Mouse (Mus musculus): ENCODE results near the gene Agt. TPM values are rescaled to one million over a fixed set of nuclear protein-coding genes. Genes with fewer than 3 reads are reported as not detected.

Agt gene
- total and polyA plus RNA-seq, 2 experiments from 2014 or later: 95.3 to 162 TPM

- no peak for DNase-seq (ENCODE audit: low spot score)
- 53% methylated on average over 5 of the region's 5 CpGs for WGBS
- H3K36me3 ChIP-seq (ENCODE audit: insufficient read depth, low read length): peaks cover 5% of the 10 kb centered on the region; the same call in 1 of the 2 replicates
- peak overlapping the region; percentile 83 for H3K27ac ChIP-seq
- no peak for TF ChIP-seq CTCF (IDR thresholded peaks at IDR 0.05; ENCODE audit: low read depth)
- no peak for ATAC-seq
- no peak overlapping the region for H3K9ac ChIP-seq (replicated peaks; ENCODE audit: low read length)
- H3K27me3 ChIP-seq (ENCODE audit: insufficient read depth, low read length): no peaks in the 10 kb centered on the region
- no peak overlapping the region for H3K4me3 ChIP-seq (ENCODE audit: low read length)
- no peak overlapping the region for H3K4me2 ChIP-seq (ENCODE audit: low read depth, low read length)
- H3K4me1 ChIP-seq (ENCODE audit: insufficient read depth, low read length): peaks cover 18% of the 10 kb centered on the region
- H3K9me3 ChIP-seq (ENCODE audit: low read length): no peaks in the 10 kb centered on the region
Measured at GRCm38 (mm10) chr8:124557476-124557875, 12.0 kb downstream of the Agt start.

- Histone ChIP-seq H3K27me3 (ENCODE audit: insufficient read depth, low read length) (no peaks in the 10 kb centered on the region), H3K4me1 (ENCODE audit: insufficient read depth, low read length) (peaks cover 18% of the 10 kb centered on the region), H3K4me3 (ENCODE audit: low read length) (no peak overlapping the region), H3K4me2 (ENCODE audit: low read depth, low read length) (no peak overlapping the region), H3K9me3 (ENCODE audit: low read length) (no peaks in the 10 kb centered on the region), H3K27ac (peak overlapping the region; percentile 83), H3K36me3 (ENCODE audit: insufficient read depth, low read length) (peaks cover 13% of the 10 kb centered on the region; the same call in 1 of the 2 replicates), H3K9ac (replicated peaks; ENCODE audit: low read length) (no peak overlapping the region)
- DNase-seq (ENCODE audit: low spot score): peak; percentile 88
- TF ChIP-seq CTCF (IDR thresholded peaks at IDR 0.05; ENCODE audit: low read depth): no peak
- WGBS: 23% methylated on average over 13 of the region's 13 CpGs
- ATAC-seq: peak; percentile 93
Measured at GRCm38 (mm10) chr8:124556658-124557057, 12.8 kb downstream of the Agt start.

- Histone ChIP-seq H3K4me1 (ENCODE audit: insufficient read depth, low read length) (peaks cover 18% of the 10 kb centered on the region), H3K4me2 (ENCODE audit: low read depth, low read length) (no peak overlapping the region), H3K9ac (replicated peaks; ENCODE audit: low read length) (no peak overlapping the region), H3K27ac (peak overlapping the region; percentile 83), H3K36me3 (ENCODE audit: insufficient read depth, low read length) (peaks cover 18% of the 10 kb centered on the region), H3K9me3 (ENCODE audit: low read length) (no peaks in the 10 kb centered on the region), H3K27me3 (ENCODE audit: insufficient read depth, low read length) (no peaks in the 10 kb centered on the region), H3K4me3 (ENCODE audit: low read length) (no peak overlapping the region)
- 53% methylated on average over 7 of the region's 7 CpGs for WGBS
- DNase-seq (ENCODE audit: low spot score) (no peak), ATAC-seq (0 out of 2 replicates have a peak, but pooled peaks have one; percentile 30)
- no peak for TF ChIP-seq CTCF (IDR thresholded peaks at IDR 0.05; ENCODE audit: low read depth)
Measured at GRCm38 (mm10) chr8:124556164-124556563, 13.3 kb downstream of the Agt start.

- 86% methylated on average over 7 of the region's 7 CpGs for WGBS
- H3K4me3 ChIP-seq (ENCODE audit: low read length): no peak overlapping the region
- no peak overlapping the region for H3K9ac ChIP-seq (replicated peaks; ENCODE audit: low read length)
- H3K4me2 ChIP-seq (ENCODE audit: low read depth, low read length): no peak overlapping the region
- DNase-seq (ENCODE audit: low spot score) (no peak), ATAC-seq (no peak)
- H3K27ac ChIP-seq: peak overlapping the region; percentile 26; the same call in 1 of the 2 replicates
- H3K9me3 ChIP-seq (ENCODE audit: low read length): no peaks in the 10 kb centered on the region
- H3K36me3 ChIP-seq (ENCODE audit: insufficient read depth, low read length): peaks cover 27% of the 10 kb centered on the region
- TF ChIP-seq CTCF (IDR thresholded peaks at IDR 0.05; ENCODE audit: low read depth): no peak
- H3K4me1 ChIP-seq (ENCODE audit: insufficient read depth, low read length): peaks cover 18% of the 10 kb centered on the region
- no peaks in the 10 kb centered on the region for H3K27me3 ChIP-seq (ENCODE audit: insufficient read depth, low read length)
Measured at GRCm38 (mm10) chr8:124555113-124555750, 14.3 kb downstream of the Agt start.

- no peaks in the 10 kb centered on the region for H3K9me3 ChIP-seq (ENCODE audit: low read length)
- ATAC-seq (peak; percentile 89), DNase-seq (ENCODE audit: low spot score) (peak; percentile 77)
- H3K4me1 ChIP-seq (ENCODE audit: insufficient read depth, low read length): 0 out of 2 replicates have a peak, but pooled peaks cover 2% of the 10 kb centered on the region
- no peak overlapping the region for H3K4me3 ChIP-seq (ENCODE audit: low read length)
- H3K27ac ChIP-seq: peak overlapping the region; percentile 64; the same call in 1 of the 2 replicates
- H3K36me3 ChIP-seq (ENCODE audit: insufficient read depth, low read length): peaks cover 58% of the 10 kb centered on the region
- TF ChIP-seq CTCF (IDR thresholded peaks at IDR 0.05; ENCODE audit: low read depth): no peak
- 78% methylated on average over 15 of the region's 15 CpGs for WGBS
- H3K27me3 ChIP-seq (ENCODE audit: insufficient read depth, low read length): no peaks in the 10 kb centered on the region
- no peak overlapping the region for H3K9ac ChIP-seq (replicated peaks; ENCODE audit: low read length)
- H3K4me2 ChIP-seq (ENCODE audit: low read depth, low read length): no peak overlapping the region
Measured at GRCm38 (mm10) chr8:124551011-124551661, 18.4 kb downstream of the Agt start.

GRCm38 (mm10) chr8:124548187-124548586, 21.3 kb downstream of the Agt start:
- no peak for TF ChIP-seq CTCF (IDR thresholded peaks at IDR 0.05; ENCODE audit: low read depth)
- ATAC-seq: no peak
- no peak overlapping the region for H3K27ac ChIP-seq

GRCm38 (mm10) chr8:124547269-124547668, 22.2 kb downstream of the Agt start:
- 62% methylated on average over 11 of the region's 11 CpGs for WGBS
- Histone ChIP-seq H3K4me1 (ENCODE audit: insufficient read depth, low read length) (no peaks in the 10 kb centered on the region), H3K36me3 (ENCODE audit: insufficient read depth, low read length) (peaks cover 87% of the 10 kb centered on the region), H3K27ac (no peak overlapping the region), H3K4me2 (ENCODE audit: low read depth, low read length) (no peak overlapping the region), H3K9ac (replicated peaks; ENCODE audit: low read length) (no peak overlapping the region), H3K9me3 (ENCODE audit: low read length) (no peaks in the 10 kb centered on the region), H3K4me3 (ENCODE audit: low read length) (no peak overlapping the region), H3K27me3 (ENCODE audit: insufficient read depth, low read length) (no peaks in the 10 kb centered on the region)
- TF ChIP-seq CTCF (IDR thresholded peaks at IDR 0.05; ENCODE audit: low read depth): no peak
- DNase-seq (ENCODE audit: low spot score) (peak; percentile 48), ATAC-seq (no peak)

More at GRCm38 (mm10) chr8:124548187-124548586, 21.3 kb downstream of the Agt start:
- Histone ChIP-seq H3K4me2 (ENCODE audit: low read depth, low read length) (no peak overlapping the region), H3K9me3 (ENCODE audit: low read length) (no peaks in the 10 kb centered on the region), H3K27me3 (ENCODE audit: insufficient read depth, low read length) (no peaks in the 10 kb centered on the region), H3K4me3 (ENCODE audit: low read length) (no peak overlapping the region), H3K36me3 (ENCODE audit: insufficient read depth, low read length) (peaks cover 85% of the 10 kb centered on the region), H3K9ac (replicated peaks; ENCODE audit: low read length) (no peak overlapping the region), H3K4me1 (ENCODE audit: insufficient read depth, low read length) (no peaks in the 10 kb centered on the region)
- 52% methylated on average over 1 of the region's 1 CpGs for WGBS
- no peak for DNase-seq (ENCODE audit: low spot score)

All from hindbrain, postnatal 0 days (tissue).